Mouse (Mus musculus) kidney, postnatal 25 days (tissue): ENCODE data around the gene Soga3.

Experiments used
- DNase-seq, 2 experiments: peaks; one replicate each; pipeline ENCODE4 v3.0.0; 2021; ENCODE audit warnings: mixed read lengths in 2 of 2

Soga3 gene

DNA sequence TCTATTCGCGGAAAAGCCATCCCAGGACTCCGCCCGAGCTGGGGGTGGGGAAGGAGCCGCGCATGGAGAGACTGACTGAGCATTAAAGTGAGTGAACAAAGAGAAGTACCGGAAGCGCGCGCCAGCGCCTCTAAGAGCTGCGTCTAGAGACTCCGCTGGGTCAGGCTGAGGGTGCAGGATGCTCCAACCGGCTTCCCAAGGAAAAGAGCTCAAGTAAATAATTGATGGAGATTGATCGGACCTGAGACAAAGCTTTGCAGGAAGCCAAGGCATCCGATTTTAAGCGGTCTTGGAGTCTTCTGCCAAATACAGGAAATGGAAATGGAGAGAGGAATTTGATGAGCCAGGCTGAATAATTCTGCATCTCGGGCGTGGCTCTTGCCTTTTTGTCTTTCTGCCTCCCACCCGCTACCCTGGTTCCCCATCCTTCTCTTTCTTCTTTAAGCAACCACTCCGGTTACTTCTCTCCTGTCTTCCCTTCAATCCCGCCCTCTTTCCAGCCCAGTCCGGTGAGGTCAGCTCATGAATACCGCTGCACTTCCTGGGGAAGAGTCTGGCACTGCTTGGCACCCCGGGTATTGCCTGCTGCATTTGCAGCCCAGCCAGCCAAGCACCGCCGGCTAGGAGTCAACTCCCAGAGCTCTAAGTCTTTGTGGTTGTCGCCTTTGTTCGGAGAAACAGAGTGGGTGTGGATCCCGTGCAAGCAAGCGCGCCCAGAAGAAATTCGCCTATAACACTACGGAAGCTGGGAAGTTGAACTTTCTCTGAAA lies at the start of gene Soga3:
Gene Soga3, plus strand, starts transcription at position 274 of the 770 bp plus-strand sequence.
- no peak for DNase-seq

DNA sequence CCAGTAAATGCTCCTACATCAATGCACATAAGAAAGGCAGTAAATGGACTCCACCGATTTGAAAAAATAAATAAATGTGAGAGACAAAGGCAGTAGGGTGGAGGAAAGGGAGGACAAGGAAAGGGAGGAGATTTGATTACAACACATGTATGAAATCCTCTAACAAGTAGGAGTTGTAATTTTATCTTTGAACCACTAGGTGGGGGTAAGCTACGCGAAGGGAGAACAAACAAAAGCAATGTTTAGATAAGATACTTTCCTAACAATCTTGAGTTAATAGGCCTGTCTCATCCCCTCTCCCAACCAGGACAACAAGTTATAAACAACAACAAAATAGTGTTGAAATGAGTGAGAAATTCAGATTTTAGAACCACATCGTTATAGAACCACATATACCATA lies 36.7 kb upstream of the Soga3 start:
- DNase-seq, result no peak

DNA sequence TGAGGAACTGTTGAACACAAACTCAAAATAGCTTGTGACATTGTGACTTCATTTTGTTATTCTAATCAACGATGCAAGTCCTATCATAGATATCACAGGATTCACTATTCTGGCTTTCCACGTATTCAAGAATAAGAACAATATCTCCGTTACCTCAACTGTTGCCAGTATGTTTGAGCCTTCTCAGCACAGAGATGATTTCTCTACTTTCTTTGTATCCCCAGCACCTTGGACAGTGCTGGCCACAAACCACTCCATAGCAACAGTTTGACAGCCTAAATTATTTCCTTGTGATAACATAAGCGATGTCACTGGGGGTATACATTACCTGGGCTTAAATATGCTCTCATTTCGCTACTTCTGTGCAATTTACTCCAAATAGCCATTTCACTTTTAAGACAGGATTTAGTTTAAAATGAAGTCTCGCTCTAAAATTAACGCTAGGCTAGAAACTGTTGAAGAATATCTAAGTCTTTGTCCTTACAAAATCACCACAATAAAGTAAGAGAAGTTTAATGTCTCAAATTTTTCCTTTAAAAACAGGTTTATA lies 1.0 kb upstream of the Soga3 start:
- no peak for DNase-seq

DNA sequence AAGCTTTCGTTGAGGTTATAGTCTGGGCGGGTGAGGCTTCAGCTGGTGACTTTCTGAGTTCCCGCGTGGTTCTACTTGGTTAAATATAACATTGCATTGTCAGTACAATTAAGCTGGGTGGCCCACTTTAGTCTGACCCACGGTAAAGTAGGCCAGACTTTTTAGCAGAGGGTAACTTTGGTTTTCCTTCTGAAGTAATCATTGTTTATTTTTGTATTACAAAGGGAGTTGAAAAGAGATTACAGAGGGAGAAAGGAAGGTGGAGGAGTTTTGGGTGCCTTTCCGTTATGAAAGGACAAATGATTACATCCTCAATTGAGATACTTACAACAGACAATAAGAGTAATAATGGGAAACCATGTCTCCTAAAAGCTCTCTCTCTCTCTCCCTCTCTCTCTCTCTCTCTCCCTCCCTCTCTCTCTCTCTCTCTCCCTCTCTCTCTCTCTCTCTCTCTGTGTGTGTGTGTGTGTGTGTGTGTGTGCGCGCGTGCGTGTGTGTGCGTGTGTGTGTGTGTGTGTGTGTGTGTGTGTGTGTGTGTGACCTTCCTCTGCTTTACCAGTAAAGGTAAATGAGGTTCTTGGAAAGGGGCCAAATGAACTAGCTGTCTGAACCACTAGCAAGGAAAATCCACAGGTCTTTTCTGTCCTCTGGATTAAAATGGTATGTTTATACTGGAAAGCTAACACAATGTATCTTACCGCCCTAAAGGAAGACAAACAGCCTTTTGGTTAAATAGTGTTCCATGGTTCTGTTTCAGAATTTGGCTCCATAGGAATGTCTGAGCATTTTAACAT lies 1.2 kb downstream of the Soga3 start:
- DNase-seq, result no peak

DNA sequence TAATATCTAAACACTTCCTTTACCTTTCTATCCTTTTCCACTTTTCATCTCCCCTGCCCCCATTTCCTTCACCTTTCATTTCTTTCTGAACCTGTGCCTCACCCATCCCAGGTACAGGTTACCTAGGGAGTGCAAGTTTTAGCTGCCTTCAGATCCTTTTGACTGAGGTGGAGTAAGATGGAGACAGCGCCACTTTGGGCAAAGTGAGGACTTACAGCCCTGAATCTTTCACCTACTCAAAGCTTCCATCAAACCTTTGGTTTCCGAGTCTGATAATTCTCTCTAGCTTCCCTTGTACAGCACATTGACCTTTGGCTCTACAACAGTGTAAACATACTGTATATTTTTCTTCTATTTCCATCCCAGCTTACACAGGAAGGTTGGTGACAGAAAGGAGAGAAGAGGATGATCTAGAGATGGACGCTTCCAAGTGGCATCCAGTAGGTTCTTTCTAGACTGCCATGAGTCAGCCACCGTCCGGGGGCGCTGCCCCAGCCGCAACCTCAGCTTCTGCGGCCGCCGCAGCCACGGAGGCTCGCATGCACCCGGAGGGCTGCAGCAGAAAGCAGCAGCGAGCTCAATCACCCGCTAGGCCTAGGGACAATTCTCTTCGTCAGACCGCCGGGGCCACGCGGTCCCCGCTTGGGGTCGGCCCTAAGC lies 2.7 kb downstream of the Soga3 start:
- no peak for DNase-seq

DNA sequence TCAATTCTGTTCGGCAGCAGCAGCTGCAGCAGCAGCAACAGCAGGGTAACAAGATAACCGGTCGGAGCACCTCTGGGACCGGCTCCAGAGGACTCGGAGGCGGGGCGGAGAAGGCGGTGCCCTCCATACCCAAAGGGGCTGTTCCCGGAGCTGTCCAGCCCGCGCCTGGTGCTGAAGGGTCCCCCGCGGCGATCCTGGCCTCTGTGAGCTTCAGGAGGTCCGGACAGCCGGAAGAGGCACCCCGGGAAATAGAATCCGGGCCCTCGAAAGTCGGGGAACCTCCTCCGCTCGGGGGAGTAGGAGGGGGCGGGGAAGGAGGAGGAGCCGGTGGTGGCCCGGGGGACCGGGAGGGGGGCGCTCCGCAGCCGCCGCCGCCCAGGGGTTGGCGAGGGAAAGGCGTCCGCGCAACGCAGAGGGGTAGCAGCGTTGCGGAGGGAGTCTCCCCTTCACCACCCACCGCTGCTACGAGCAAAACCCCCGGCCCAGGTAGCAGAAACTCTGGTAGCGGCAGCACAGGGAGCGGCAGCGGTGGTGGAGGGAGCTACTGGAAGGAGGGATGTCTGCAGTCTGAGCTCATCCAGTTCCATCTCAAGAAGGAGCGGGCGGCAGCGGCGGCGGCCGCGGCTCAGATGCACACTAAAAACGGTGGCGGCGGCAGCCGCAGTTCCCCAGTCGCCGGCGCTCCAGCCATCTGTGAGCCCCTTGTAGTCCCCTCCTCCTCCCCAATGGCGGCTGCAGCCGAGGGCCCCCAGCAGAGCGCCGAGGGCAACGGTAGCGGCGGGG lies 3.4 kb downstream of the Soga3 start:
- DNase-seq, result peak; percentile 73 to 82

DNA sequence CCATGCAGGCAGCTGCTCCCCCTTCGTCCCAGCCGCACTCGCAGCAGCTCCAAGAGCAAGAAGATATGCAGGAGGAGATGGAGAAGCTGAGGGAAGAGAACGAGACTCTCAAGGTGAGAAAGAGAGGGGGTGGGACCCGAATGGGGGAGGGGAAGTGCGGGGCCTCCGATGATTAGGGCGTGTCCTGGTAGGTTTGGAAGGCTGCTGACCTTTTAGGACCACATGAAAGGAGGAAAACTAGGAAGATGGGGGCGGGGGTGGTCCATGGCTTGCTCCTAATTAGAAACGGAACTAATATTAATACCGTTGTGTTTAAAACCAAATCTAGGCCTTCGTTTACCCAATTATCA lies 4.0 kb downstream of the Soga3 start:
- no peak for DNase-seq

DNA sequence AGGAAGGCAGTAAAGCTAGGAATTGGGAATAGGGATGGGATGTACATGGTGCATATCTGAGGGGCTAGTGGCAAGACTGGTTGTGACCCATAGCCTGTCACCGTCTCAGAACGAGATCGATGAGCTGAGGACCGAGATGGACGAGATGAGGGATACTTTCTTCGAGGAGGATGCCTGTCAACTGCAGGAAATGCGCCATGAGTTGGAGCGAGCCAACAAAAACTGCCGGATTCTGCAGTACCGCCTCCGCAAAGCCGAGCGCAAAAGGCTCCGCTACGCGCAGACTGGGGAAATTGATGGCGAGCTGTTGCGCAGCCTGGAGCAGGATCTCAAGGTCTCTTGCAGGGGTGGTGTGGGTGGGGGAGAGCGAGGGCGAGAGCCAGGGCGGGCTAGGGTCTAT lies 4.4 kb downstream of the Soga3 start:
- peak in 1 of 2 experiments; percentile 27 for DNase-seq

DNA sequence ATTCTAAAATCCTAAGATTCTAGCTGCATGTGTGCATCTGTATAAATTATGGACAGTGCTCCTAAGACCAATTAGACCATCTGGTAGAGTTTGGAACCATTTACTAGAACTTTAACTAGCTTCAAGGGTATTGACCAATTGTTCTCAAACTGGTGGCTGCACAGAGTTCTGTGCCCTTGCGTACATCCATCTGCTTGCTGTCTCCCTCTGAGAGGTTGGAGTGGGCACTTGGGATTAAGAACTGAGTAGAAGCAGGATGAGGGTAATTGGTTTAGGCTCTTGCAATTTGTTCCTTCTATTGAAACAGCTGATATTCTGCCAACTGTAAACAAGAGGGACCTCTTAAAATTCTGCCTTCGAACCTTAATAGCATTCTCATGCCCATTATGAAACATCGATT lies 11.7 kb downstream of the Soga3 start:
- DNase-seq, result no peak

DNA sequence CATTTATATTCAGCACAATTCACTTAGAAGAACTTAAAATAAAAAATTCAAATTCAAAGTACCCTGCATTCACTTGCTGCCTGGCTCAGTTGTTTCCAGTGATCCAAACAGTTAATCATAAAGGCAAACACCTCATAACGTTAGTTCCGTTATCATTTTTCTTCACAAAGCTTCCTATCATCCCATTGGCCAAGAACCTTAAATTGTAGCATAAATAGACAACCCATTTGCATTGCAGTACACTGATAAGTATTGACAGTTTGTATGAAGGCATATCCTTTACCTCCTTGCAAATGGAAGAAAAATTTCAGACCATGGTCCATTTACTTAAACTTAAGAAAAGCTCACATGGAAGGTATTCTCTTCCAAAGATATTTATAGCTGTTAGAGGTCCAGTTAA lies 18.0 kb downstream of the Soga3 start:
- DNase-seq, result no peak

DNA sequence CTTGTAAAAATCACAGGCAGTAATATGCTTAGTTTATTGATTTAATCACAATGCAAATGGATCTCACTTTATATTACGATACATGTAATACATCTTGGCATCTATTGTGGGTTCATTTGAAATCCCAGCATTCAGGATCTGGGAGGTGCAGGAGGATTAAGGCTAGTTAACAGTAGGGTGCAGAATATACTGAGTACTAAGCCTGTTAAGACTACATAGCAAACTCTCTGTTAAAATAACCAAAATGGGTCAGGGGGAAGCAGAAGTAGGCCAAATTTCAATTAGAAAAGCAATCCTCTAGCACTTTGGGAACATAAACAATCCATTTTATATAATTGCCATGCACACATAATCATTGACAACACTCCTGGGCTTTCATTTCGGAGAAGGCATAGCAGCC lies 30.1 kb downstream of the Soga3 start:
- DNase-seq, result no peak

DNA sequence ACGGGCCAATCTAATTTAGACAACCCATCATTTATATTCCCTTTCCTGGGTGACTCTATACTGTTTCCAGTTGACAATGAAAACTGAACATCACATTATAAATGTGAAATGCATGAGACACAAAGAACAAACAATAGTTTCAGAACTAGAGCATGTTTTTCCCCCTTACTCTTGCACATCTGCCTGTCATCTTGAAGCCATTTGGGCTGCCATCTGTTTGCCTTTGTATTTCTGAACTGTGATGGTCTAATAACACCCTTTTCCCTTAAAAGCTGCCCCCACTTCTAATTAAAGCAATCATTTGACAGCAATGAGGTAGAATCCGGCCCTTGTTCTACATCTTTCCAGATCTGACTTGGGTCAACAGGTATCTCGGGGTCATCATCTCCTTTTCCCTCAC lies 32.0 kb downstream of the Soga3 start:
- no peak for DNase-seq

DNA sequence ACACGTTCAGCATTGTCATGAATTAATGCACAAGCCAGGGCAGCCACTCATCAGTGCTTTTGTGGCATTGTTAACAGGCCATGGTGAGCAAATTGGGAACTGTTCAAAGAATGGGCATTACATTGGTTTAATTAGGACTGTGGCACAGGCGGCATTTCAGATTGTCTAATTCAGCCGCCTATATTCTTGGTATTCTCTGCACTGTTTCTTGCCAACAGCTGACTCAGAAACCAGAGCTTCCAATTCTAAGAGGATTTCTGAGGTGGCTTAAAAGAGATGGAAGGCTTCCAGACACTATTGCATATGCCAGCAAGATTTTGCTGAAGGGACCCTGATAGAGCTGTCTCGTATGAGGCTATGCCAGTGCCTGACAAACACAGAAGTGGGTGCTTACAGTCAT lies 33.2 kb downstream of the Soga3 start:
- DNase-seq, result no peak

DNA sequence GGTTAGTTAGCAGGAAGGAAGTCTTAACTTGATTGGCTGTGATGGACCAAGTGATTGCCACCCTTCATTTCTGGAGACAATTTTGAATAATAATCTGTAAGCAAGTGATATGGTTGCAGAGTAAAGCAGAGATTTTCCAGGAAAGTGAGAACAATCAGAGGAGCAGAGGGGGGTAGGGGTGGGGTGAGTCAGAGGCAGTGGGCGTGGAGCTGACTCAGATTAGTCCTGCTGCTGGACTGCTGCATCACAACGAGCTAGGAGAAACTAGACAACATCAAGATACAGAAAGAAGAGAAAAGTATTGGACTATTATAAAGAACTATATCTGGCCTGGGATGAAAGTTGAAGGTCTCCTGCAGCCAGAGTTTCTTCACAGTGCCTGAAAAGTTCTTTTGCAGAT lies 34.4 kb downstream of the Soga3 start:
- DNase-seq, result no peak

DNA sequence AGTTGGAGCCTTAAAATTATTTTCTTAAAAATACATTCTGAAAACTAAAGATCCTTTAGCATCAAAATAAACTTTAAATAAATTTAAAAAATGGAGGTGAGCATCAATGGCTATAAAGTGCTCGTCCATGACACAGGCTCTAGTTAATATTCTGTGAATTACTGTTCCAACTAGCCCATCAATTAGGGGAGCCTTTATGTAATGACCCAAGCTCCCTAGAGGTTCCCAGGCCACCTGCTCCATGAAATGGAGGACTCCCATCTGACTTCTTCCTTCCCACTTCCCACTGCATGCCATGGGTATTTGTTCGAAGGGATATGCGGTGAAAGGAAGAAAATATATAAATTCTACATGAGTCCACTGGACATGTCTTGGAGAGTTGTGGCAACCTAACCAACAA lies 36.6 kb downstream of the Soga3 start:
- DNase-seq, result no peak

DNA sequence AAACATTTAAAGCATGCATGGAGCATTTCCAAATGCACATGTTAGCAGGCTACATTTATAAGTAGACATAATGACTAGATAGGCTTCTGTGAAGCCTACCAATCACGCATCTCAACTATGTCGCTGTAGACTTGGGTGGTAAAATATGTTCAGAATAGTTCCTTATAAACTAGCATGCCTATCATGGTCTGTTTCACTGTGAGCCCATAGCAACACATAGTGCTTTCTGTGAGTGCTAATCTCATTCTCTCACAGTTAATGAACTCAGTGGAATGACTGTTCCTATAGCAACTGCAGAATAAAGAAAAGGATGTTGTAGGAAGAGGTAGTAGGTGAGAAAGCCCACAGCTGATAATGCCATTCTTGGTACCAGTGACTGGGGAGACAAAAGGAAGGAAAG lies 37.4 kb downstream of the Soga3 start:
- DNase-seq, result no peak

DNA sequence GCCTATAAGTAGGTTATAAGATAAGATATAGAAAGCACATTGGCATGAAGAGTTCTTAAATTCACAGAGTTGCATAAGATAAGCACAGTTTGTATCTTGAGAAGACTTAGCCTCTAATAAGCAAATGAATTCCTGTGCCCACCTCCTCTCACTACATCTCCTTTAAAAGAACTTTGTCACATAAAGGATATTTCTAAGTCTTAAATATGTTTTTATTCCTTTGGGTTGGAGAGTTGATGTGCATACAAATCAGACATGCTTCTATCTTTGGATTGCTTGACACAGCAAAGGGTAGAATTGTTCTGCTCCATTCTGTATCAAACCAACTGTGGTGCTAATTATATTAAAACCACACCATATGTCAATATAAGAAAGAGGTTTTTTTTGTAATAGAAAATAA lies 50.1 kb downstream of the Soga3 start:
- DNase-seq, result no peak

DNA sequence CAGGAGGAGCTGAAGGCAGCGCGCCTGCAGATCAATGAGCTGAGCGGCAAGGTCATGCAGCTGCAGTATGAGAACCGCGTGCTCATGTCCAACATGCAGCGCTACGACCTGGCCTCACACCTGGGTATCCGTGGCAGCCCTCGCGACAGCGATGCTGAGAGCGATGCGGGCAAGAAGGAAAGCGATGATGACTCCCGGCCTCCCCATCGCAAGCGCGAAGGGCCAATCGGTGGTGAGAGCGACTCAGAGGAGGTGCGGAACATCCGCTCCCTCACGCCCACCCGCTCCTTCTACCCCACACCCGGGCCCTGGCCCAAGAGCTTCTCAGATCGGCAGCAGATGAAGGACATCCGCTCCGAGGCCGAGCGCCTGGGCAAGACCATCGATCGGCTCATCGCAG lies 53.2 kb downstream of the Soga3 start:
- peak in 1 of 2 experiments; percentile 35 for DNase-seq

DNA sequence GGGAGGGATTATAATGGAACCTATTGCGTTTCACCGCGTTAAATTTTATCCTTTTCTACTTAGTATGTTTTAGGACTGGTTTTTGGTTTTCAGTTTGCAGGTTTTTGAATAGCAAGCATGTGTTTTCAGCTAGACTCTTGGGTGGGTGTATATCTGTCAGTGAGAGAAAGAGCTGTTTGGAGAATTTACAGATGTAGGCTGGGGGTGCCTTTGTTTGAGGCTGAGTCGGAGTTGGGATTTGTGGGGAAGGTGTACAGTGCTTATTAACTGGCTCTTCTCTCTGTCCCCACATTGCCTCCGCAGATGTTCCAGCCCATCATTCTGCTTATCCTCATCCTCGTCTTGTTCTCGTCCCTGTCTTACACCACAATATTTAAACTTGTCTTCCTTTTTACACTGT lies 55.0 kb downstream of the Soga3 start, which contains the start of gene Gm49353:
Gene Gm49353, plus strand, starts transcription at position 313 of the 400 bp plus-strand sequence.
- DNase-seq, result no peak

DNA sequence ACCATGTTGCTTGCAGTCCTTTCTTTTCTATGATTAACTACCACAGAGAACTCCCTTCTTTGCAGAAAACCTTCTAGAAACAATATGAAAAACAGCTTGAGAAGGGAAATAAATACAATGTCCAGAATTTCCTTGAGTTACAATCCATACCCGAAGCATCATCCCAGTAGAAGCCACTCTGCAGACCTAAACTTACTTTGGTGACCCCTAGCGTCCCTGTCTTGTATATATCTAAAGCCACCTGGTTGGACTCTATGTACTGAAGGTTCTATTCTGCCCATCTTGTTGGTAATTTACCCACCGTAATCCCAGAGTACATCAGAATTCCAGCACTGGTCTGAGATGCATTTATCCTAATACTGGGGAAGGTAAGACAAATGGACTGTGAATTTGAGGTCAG lies 56.2 kb downstream of the Soga3 start:
- DNase-seq, result no peak

DNA sequence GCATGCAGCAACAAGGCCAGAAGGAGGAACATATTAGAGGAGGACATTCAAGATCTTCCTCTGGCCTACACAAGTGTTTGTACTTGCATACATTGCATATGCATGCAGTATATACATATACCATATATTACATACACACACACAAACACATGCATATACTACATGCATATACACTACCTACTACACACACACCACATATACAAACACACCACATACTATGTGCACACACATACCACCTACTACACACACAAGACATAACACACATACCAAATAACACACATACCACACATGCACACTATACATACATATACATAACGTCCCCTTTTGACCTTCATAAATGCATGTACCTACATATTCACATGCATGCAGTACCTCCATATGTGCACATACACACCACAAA lies 57.0 kb downstream of the Soga3 start:
- no peak for DNase-seq

DNA sequence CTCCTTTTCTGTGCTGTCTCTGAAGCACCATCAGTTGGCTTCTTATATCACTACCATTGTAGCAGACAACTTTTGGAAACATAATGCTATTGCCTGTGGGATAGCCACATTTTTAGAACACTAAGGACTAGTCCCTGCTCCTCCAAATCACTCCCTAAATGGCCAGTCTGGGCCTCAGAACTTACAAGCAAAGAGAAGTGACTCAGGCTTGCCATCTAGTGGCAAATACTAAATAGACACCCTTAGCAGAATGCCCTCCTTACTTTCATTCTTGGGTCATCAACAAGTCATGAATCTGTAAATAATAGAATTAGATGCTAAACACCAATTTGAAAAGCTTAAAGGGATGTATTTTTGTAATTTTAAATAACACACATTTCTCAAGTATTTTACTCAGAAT lies 63.1 kb downstream of the Soga3 start:
- peak in 1 of 2 experiments; percentile 28 for DNase-seq

DNA sequence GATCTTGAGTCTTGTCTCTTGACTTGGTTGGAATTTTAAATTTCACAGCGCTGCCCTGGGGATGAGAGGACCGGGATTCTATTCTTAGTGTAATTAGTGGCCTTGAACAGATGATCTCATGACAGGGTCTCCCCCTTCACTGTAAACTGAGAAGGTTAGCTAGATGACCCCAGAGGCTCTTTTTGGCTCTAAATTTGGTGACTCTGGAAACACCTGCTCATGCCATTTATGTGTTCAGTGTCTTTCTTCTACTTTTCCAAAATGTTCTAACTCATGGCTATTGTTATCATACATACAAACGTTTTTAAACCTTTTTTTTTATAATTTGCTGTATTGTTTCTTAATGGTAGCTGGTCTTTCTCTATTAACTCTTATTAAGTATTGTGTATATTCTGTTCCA lies 65.1 kb downstream of the Soga3 start:
- no peak for DNase-seq
